Mouse (Mus musculus) embryonic fibroblast, embryonic 13.5 days (primary cell): ENCODE measurements at regions not wholly inside any gene's neighbourhood (a gene's known extent, or its start where the extent isn't known, plus 50 kb on each side); places are given as distances from the start of the nearest gene placed in this dataset.
"Not testable (repeated sequence)": the region's sequence is repeated elsewhere in the genome, so short reads cannot be mapped to it uniquely, and the experiment has no call there.

Experiments used
- H3K27ac ChIP-seq: 2 replicates; pipeline ENCODE4 v1.5.1; 2012; ENCODE audit warnings: low read length, control low read depth, inconsistent platforms; ENCODE audit not compliant: insufficient read depth
- H3K4me1 ChIP-seq: 2 replicates; pipeline ENCODE4 v1.6.1; 2011; ENCODE audit warnings: low read length; ENCODE audit not compliant: control insufficient read depth, insufficient read depth
- H3K4me3 ChIP-seq: 2 replicates; pipeline ENCODE4 v1.5.1; 2011; ENCODE audit warnings: mild to moderate bottlenecking, control low read depth, low read length; ENCODE audit not compliant: insufficient read depth
- CTCF ChIP-seq: IDR thresholded peaks from 2 replicates; pipeline ENCODE4 v1.5.1; 2011; ENCODE audit warnings: mild to moderate bottlenecking, control low read depth, low read length, moderate library complexity, borderline replicate concordance; ENCODE audit not compliant: insufficient read depth
- POLR2A ChIP-seq: IDR thresholded peaks from 2 replicates; pipeline ENCODE4 v1.6.1; 2011; ENCODE audit warnings: low read depth, mild to moderate bottlenecking, control low read depth, low read length, moderate library complexity

- no peak for TF ChIP-seq CTCF
- no peak for TF ChIP-seq POLR2A
- no peaks in the 10 kb centered on the region for H3K4me1 ChIP-seq
- H3K27ac ChIP-seq = no peak overlapping the region
- no peak overlapping the region for H3K4me3 ChIP-seq
Measured at GRCm38 (mm10) chr17:16900791-16901190, 163.1 kb upstream of the Zfp960 start.

- TF ChIP-seq CTCF (no peak), POLR2A (no peak)
Measured at GRCm38 (mm10) chr17:16918191-16918590, 145.7 kb upstream of the Zfp960 start.

GRCm38 (mm10) chr17:16926200-16926599 lies 137.7 kb upstream of the Zfp960 start:
- no peak for TF ChIP-seq CTCF
- no peak for TF ChIP-seq POLR2A
- H3K4me3 ChIP-seq = no peak overlapping the region
- no peak overlapping the region for H3K27ac ChIP-seq
- no peaks in the 10 kb centered on the region for H3K4me1 ChIP-seq

More at GRCm38 (mm10) chr17:16918191-16918590, 145.7 kb upstream of the Zfp960 start:
- no peaks in the 10 kb centered on the region for H3K4me1 ChIP-seq
- no peak overlapping the region for H3K4me3 ChIP-seq
- no peak overlapping the region for H3K27ac ChIP-seq

- Histone ChIP-seq H3K27ac (0 out of 2 replicates have a peak overlapping the region, but pooled peaks have one; percentile 10), H3K4me3 (peak overlapping the region; percentile 60)
- not testable (repeated sequence) for H3K4me1 ChIP-seq
Measured at GRCm38 (mm10) chr17:16951092-16952016, 112.6 kb upstream of the Zfp960 start.

GRCm38 (mm10) chr17:16952146-16952545 lies 111.8 kb upstream of the Zfp960 start:
- peak overlapping the region; percentile 32; the same call in 1 of the 2 replicates for H3K4me3 ChIP-seq
- not testable (repeated sequence) for H3K4me1 ChIP-seq, H3K27ac ChIP-seq

- not testable (repeated sequence) for H3K27ac ChIP-seq, H3K4me3 ChIP-seq, H3K4me1 ChIP-seq
Measured at GRCm38 (mm10) chr17:16997241-16997640, 66.7 kb upstream of the Zfp960 start.

- H3K4me3 ChIP-seq = peak overlapping the region; percentile 93
- H3K27ac ChIP-seq, H3K4me1 ChIP-seq: not testable (repeated sequence)
Measured at GRCm38 (mm10) chr17:17004632-17005265, 59.2 kb upstream of the Zfp960 start.

- not testable (repeated sequence) for H3K4me1 ChIP-seq, H3K27ac ChIP-seq
- H3K4me3 ChIP-seq = peak overlapping the region; percentile 93
Measured at GRCm38 (mm10) chr17:17005267-17005666, 58.6 kb upstream of the Zfp960 start.
